Mouse (Mus musculus) heart, postnatal 4 days (tissue): ENCODE measurements around the gene B3glct. TPM values are rescaled to one million over a fixed set of nuclear protein-coding genes. Genes with fewer than 3 reads are reported as not detected.

Experiments used
- DNase-seq: peaks from one replicate; pipeline ENCODE4 v3.0.0; 2021
- total RNA-seq, 2 experiments: library from RNA; stranded (reverse); gene quantifications; 2 replicates each; pipeline ENCODE4 v1.2.3; 2021

B3glct gene
- total RNA-seq, 2 experiments from 2014 or later, result 13.0 to 14.0 TPM

- DNase-seq, result no peak
Measured at GRCm38 (mm10) chr5:149677196-149677595, 834 bp upstream of the B3glct start.

DNA sequence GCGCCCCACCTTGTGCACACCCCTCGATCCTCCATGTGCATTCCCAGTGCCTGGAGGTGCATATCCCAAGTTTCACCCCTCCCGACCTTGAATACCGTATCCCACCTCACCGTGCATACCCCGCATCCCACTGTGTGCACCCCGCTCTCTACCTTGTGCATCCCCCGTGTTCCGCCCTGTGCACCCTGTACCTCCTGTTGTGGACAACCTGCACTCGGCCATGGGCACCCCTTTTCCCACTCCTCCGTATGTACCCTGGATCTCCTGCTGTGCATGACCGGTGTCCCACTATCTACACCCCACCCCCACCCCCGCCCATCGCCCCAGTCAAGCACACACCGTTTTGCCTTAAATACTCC is 939 bp downstream of the B3glct start:
- no peak for DNase-seq

GRCm38 (mm10) chr5:149679362-149679761 is 1.3 kb downstream of the B3glct start:
- no peak for DNase-seq

- no peak for DNase-seq
Measured at GRCm38 (mm10) chr5:149679886-149680285, 1.9 kb downstream of the B3glct start.

GRCm38 (mm10) chr5:149680946-149681345 is 2.9 kb downstream of the B3glct start:
- no peak for DNase-seq

DNA sequence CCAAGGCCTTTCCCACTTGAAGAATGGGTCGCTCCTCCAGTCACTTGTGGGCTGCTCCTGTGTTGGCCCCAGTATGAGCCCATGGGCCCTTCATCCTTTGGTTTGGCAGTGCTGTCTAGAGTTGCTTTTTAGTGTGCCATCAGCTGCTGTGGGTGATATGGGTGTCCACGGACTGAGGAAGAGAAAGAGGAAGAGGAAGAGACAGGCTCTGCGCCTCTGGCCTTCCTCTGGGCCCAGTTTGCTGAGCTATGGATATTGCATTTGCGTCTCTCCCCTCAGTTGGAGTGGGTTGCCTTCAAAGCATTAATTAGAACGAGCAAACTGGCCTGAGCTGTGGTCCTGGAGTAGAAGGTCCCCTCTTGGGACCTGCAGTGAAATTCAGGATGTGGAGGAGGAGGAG is 11.8 kb downstream of the B3glct start:
- no peak for DNase-seq

- no peak for DNase-seq
Measured at GRCm38 (mm10) chr5:149692548-149692947, 14.5 kb downstream of the B3glct start.

- no peak for DNase-seq
Measured at GRCm38 (mm10) chr5:149693200-149693599, 15.2 kb downstream of the B3glct start.

DNA sequence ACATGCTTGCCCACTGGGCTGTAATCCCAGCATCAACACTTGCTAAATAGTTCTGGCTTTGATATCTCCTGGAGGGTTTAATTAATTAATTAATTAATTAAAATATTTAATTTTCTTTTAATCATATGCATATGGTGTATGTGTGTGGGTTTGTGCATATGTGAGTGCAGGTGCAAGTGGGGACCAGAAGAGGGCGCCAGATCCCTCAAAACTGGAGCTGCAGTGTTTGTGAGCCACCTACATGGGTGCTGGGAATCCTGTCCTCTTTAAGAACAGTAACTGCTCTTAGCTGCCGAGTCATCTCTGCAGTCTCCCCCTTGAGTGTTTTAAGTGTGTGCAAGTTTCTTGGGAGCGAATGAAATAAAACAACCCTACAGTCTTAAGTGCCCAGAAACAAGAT is 15.9 kb downstream of the B3glct start:
- no peak for DNase-seq

DNA sequence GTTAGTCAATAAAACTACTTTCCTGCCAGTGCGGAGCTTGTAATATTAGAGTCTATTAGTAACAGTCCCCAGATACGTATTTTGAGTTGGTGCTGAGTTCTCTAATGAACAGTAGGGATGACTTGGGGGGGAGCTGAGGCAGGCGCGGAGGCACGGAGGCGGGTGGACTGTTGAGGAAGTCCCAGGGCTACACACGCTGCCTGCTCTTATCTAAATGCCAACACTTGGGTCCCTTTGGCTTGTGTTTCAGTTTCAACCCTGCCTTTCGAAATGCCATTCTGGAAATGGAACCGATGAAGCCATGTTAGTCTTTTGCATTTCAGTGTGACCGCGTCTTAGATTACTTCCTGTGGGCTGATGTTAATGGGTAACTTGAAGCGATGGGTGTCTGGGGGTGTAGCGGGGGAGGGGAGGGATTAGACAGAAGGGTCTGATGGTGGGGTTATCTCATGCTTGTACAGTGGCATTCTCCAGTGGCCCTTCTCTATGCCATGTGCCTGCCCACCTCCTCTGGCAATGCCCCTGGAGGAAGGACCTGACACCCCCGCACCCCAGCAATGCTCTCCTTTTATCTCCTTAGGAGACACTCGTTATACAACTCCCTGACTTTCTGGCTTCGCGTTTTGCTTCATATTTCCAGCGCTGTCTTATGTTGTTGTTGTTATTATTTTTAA is 17.2 kb downstream of the B3glct start:
- DNase-seq, result no peak

GRCm38 (mm10) chr5:149702770-149703169 is 24.7 kb downstream of the B3glct start:
- no peak for DNase-seq

DNA sequence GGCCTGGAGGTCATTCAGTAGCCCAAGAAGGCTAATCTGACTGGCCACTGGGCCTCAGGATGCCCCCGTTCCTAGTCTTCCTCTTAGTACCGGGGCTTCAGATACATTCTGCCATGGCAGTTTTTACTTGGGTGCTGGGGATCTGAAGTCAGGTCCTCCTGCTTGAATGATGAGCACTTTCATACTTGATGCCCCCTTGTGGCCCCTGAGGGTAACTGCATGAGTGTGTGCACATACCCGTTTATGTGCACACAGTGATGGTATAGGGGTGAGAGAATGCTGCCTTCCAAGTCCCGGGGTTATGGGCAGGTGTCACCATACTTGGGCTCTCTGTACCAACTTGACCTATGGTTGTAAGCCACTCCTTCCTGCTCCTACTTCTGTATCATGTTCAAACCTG is 33.5 kb downstream of the B3glct start:
- no peak for DNase-seq

GRCm38 (mm10) chr5:149713170-149713774 is 35.2 kb downstream of the B3glct start:
- peak; percentile 68 for DNase-seq

GRCm38 (mm10) chr5:149713834-149714233 is 35.8 kb downstream of the B3glct start:
- no peak for DNase-seq

- DNase-seq, result no peak
Measured at GRCm38 (mm10) chr5:149715571-149716328, 37.7 kb downstream of the B3glct start.

- no peak for DNase-seq
Measured at GRCm38 (mm10) chr5:149716329-149716690, 38.3 kb downstream of the B3glct start.

GRCm38 (mm10) chr5:149731776-149732175 is 53.7 kb downstream of the B3glct start:
- no peak for DNase-seq

DNA sequence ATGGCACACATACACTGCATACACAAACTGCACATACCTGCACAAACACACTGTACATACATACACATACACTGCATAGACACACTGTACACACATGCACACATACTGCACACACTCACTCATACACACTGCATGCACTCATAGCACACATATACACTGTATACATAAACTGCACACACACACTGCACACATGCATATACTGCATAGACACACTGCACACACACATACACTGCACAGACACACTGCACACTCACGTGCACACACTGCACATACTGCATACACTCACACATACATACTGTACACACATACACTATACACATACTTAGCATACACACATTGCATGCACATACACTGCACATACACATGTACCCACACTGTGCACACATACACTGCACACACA is 59.2 kb downstream of the B3glct start:
- no peak for DNase-seq

DNA sequence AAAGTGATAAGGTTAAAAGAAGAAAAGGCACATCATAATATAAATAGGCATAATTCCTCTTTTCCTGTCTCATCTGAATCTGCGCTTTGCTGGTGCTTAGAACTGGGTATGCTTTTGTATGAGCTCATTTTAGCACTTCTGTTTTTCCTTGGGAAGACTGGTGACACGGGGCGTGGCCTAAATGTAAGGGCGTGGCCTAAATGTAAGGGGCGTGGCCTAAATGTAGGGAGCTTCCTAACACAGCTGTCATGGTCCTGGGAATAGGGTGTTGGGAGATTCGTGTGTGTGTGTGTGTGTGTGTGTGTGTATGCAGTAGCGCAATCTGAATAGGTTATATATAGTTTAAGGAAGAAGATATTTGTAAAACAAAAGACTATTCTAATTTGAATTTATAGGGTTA is 62.1 kb downstream of the B3glct start:
- no peak for DNase-seq

GRCm38 (mm10) chr5:149740703-149741102 is 62.7 kb downstream of the B3glct start:
- no peak for DNase-seq

- no peak for DNase-seq
Measured at GRCm38 (mm10) chr5:149742286-149742685, 64.3 kb downstream of the B3glct start.

- no peak for DNase-seq
Measured at GRCm38 (mm10) chr5:149745079-149745478, 67.0 kb downstream of the B3glct start.

DNA sequence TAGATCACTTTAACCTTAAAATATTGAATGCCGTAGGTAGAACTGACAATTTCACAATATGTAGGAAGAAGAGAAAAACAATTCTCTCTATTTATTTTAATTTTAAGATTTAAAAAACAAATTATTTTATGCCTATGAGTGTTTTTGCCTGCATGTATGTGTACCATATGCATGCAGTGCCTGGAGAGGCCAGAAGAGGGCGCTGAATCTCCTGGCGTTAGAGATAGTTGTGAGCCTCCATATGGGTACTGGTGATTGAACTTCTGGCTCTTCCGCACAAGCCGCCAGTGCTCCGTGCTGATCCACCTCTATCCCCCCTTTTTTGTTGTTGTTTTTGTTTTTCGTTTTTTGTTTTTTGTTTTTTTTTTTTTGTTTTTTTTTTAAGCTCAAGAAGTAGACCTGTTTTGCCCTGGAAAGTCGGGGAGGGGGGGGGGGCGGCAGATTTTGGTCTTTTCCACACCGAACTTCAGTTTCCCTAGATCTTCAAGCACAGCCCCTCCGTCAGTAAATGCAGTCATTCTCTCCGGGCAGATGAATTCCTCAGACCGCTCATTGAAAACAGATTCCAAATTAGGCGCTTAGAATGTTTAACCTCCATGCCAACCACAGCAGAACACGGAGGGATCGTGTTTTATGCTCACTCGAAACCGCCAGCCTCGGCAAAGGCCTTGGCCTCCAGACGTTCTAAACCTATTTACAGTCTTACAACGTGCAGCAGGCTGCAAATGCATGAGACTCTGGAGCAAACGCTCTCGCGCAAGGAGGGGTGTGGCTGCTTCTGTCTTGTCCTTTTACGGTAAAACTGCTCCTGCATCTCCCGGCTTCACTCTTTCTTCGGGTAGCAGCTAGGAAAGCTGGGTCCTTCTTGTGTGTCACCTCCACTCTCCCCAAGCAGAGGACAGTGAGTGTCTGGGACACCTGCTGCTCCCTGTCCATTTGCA is 70.9 kb downstream of the B3glct start:
- DNase-seq, result no peak
